Mouse (Mus musculus) lung, postnatal 0 days (tissue): Measurements from ENCODE around the gene Nfya.

ENCODE experiments used
- CTCF ChIP-seq: IDR thresholded peaks from 2 replicates; pipeline ENCODE4 v1.5.1; 2016; ENCODE audit warnings: antibody characterized with exemption, mild to moderate bottlenecking
- EP300 ChIP-seq: IDR thresholded peaks from 2 replicates; pipeline ENCODE4 v1.6.1; 2016; ENCODE audit warnings: antibody characterized with exemption, mild to moderate bottlenecking, control low read depth

DNA sequence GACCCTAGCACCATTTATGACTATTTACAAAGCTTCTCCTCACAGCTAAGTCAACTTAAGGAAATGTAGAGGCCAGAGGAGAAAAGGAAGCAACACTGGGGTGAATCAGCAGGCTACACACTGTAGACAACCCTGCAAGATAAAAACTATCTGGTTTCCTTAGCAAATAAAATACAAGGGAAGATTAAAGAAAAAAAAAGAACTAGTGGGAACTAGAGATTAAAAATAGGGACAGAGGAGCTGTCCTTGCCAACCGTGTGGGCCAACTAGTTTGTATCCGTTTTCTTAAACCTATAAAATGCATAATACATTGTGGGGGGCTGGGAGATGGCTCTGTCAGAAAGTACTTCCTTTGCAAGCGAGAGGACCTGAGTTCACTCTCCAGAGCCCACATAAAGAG is 67.8 kb downstream of the Nfya start:
- TF ChIP-seq CTCF (no peak), EP300 (no peak)
